Mouse (Mus musculus) E14TG2a.4 (cell line): ENCODE measurements at regions not wholly inside any gene's neighbourhood (a gene's known extent, or its start where the extent isn't known, plus 50 kb on each side); places are given as distances from the start of the nearest gene placed in this dataset.

Experiments
- CTCF ChIP-seq: conservative IDR thresholded peaks from 2 replicates; pipeline ENCODE4 v1.5.1; 2014; ENCODE audit warnings: low read length
- NANOG ChIP-seq: IDR thresholded peaks from 2 replicates; pipeline ENCODE4 v1.6.1; 2014; ENCODE audit warnings: borderline replicate concordance, low read length, mixed read lengths
- POU5F1 ChIP-seq: IDR thresholded peaks from 2 replicates; pipeline ENCODE4 v1.6.1; 2014; ENCODE audit warnings: low read length, borderline replicate concordance

DNA sequence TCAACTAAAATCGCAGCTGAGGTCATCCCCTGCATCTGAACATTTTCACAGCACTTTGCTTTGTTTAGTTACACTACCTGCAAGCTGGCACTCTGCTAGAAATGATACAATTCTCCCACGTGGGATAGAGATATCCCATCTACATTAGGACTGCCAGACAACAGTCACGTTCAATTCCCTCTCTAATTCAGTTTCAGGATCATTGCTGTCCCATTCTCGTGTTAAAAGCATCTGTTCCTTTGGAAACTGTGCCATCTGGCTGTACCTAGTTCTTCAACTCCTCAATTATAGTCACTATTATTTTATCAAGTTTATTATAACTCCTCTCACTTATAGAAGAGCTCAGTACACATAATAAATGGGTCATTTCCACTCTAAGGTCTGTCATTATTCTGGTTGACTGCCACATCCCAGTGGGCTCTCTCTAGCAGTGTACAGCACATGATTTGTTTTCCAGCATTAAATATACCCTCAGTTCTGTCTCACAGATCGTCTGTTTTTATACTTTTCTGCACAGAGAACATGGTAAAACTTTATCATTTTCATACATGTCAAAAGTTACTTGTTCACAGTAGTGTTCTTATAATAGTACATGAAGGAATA lies 958.3 kb downstream of the Tecrl start:
- TF ChIP-seq CTCF (no peak), POU5F1 (no peak), NANOG (no peak)
